Mouse (Mus musculus): ENCODE measurements at regions not wholly inside any gene's neighbourhood (a gene's known extent, or its start where the extent isn't known, plus 50 kb on each side); places are given as distances from the start of the nearest gene placed in this dataset.

DNA sequence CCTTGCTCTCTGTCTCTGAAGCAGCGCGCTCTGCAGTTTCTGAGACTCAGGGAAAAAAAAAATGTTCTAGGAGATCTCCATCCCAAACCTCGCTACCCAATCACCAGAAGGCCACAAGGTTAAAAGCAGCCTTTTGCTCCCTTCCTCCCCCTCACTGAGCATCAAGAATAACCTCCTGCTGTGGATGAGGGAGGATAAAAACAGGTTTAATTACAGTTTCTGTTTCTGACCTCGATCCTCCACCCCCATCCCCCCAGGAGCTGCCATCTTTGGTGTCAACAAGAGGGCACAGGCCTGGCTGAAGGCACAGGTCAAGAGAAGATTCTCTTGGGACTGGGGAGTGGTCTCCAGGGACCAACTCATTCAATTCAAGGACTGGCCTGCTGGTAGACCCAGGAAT is 613.0 kb upstream of the Adam5 start:
- H3K36me3 ChIP-seq (ENCODE audit: control insufficient read depth, insufficient read depth, low read length): no peaks in the 10 kb centered on the region
- H3K4me3 ChIP-seq (ENCODE audit: low read depth, low read length): no peak overlapping the region
- H3K27me3 ChIP-seq (ENCODE audit: control insufficient read depth, insufficient read depth, low read length): no peaks in the 10 kb centered on the region; the same call in 1 of the 2 replicates
- H3K4me1 ChIP-seq (ENCODE audit: control insufficient read depth, insufficient read depth, insufficient read length, low read length): no peaks in the 10 kb centered on the region
- no peak overlapping the region for H3K27ac ChIP-seq (ENCODE audit: insufficient read depth, low read depth, low read length)
- no peak for TF ChIP-seq POLR2A (IDR thresholded peaks at IDR 0.05; ENCODE audit: low read depth, low read length)
- TF ChIP-seq CTCF (IDR thresholded peaks at IDR 0.05; ENCODE audit: extremely low read depth, insufficient read length, insufficient replicate concordance, low read depth, low read length): no peak
- 60% methylated on average over 4 of the region's 4 CpGs for WGBS

DNA sequence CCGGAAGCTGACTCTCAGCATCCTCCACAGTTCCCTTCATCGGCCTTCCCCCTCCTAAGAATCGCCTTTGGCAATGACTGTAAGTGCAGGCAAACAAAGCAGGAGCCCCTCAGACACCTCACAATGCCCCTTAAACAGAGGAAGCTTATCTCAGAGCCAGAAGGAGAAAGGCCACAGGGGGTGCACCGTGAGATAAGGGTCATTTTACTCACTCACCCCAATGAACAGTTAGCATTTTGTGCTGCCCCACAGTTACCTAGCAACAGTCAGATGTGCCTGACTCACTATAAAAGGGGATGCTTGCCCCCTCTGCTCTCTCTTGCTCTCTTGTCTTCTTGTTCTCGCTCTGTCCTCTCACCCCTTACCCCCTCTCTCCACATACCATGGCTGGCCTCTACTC is 606.4 kb upstream of the Adam5 start:
- Histone ChIP-seq H3K36me3 (ENCODE audit: control insufficient read depth, insufficient read depth, low read length) (no peaks in the 10 kb centered on the region), H3K27me3 (ENCODE audit: control insufficient read depth, insufficient read depth, low read length) (no peaks in the 10 kb centered on the region), H3K27ac (ENCODE audit: insufficient read depth, low read depth, low read length) (no peak overlapping the region), H3K4me1 (ENCODE audit: control insufficient read depth, insufficient read depth, insufficient read length, low read length) (no peaks in the 10 kb centered on the region), H3K4me3 (ENCODE audit: low read depth, low read length) (no peak overlapping the region)
- 44% methylated on average over 5 of the region's 5 CpGs for WGBS
- TF ChIP-seq POLR2A (IDR thresholded peaks at IDR 0.05; ENCODE audit: low read depth, low read length) (no peak), CTCF (IDR thresholded peaks at IDR 0.05; ENCODE audit: extremely low read depth, insufficient read length, insufficient replicate concordance, low read depth, low read length) (no peak)

DNA sequence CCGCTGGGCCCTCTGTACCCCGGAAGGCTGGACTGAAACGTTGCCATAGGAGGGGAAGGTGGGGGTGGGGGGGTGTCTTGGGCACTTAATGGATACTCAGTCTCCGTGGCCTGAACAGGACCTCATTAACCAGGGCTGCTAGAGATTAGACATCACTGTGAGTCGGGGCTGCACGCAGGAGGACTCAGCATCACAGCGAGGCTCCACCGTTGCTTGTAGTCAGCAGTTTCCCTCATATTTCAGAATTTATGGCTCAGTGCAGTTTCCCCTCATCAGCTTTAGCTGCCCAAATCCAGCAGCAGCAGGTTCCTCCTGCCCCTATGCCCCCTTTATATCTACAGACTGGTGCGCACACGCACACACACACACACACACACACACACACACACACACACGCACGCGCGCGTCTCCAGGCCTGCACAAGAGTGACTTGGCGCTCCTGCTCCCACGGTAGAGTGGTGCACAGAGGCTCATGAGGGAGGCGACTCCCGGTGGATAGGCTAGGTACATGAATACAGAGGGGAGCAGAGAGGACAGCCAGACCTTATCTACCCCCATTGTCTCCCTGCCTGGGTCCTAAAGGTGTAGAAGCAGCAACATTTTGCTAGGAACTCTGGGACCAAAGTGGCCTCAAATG is 605.8 kb upstream of the Adam5 start:
- H3K27ac ChIP-seq (ENCODE audit: insufficient read depth, low read depth, low read length): no peak overlapping the region
- no peaks in the 10 kb centered on the region for H3K4me1 ChIP-seq (ENCODE audit: control insufficient read depth, insufficient read depth, insufficient read length, low read length)
- H3K4me3 ChIP-seq (ENCODE audit: low read depth, low read length): no peak overlapping the region
- H3K27me3 ChIP-seq (ENCODE audit: control insufficient read depth, insufficient read depth, low read length): no peaks in the 10 kb centered on the region
- WGBS: 61% methylated on average over 19 of the region's 19 CpGs
- H3K36me3 ChIP-seq (ENCODE audit: control insufficient read depth, insufficient read depth, low read length): no peaks in the 10 kb centered on the region
- TF ChIP-seq POLR2A (IDR thresholded peaks at IDR 0.05; ENCODE audit: low read depth, low read length): no peak
- TF ChIP-seq CTCF (IDR thresholded peaks at IDR 0.05; ENCODE audit: extremely low read depth, insufficient read length, insufficient replicate concordance, low read depth, low read length): no peak

DNA sequence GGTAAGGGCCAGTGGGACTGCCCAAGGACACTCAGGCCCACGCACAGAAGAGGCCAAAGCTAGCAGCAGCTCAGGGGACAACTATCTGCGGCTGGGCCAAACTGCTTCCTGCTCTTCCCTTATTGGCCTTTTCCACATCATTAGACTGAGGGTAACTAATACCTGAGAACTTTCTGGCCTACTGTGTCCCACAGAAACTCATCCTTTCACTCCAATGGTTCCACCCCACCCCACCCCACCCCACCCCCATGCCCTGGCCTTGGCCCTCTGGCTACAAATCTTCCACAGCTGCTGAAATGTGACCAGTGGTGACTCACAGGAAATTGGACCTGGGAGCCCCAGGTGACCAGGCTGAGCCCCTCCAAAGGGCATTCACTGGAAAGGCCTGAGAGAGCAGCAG is 604.6 kb upstream of the Adam5 start:
- no peaks in the 10 kb centered on the region for H3K4me1 ChIP-seq (ENCODE audit: control insufficient read depth, insufficient read depth, insufficient read length, low read length)
- TF ChIP-seq CTCF (IDR thresholded peaks at IDR 0.05; ENCODE audit: extremely low read depth, insufficient read length, insufficient replicate concordance, low read depth, low read length) (no peak), POLR2A (IDR thresholded peaks at IDR 0.05; ENCODE audit: low read depth, low read length) (no peak)
- H3K27ac ChIP-seq (ENCODE audit: insufficient read depth, low read depth, low read length): no peak overlapping the region
- H3K4me3 ChIP-seq (ENCODE audit: low read depth, low read length): no peak overlapping the region
- 78% methylated on average over 2 of the region's 2 CpGs for WGBS
- no peaks in the 10 kb centered on the region for H3K27me3 ChIP-seq (ENCODE audit: control insufficient read depth, insufficient read depth, low read length)
- H3K36me3 ChIP-seq (ENCODE audit: control insufficient read depth, insufficient read depth, low read length): no peaks in the 10 kb centered on the region

DNA sequence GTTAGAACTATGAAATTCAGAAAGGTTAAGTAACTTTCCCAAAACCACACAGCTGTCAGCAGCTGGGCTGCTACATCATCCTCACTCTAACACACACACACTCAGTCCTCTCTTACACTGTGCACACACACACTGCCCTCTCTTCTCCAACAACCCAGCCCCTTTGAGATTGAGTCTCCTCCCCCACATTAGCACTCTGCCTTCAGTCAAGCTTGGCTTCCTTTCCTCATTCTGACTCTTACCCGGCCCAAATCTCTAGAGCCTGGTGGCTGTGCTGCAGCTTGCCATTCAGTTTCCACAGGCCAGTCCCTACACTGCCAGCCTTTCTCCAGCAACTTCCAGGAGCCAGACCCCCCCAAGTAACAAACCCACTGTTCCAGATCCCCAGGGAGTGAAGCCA is 602.0 kb upstream of the Adam5 start:
- TF ChIP-seq CTCF (IDR thresholded peaks at IDR 0.05; ENCODE audit: extremely low read depth, insufficient read length, insufficient replicate concordance, low read depth, low read length): no peak
- TF ChIP-seq POLR2A (IDR thresholded peaks at IDR 0.05; ENCODE audit: low read depth, low read length): no peak
- Histone ChIP-seq H3K36me3 (ENCODE audit: control insufficient read depth, insufficient read depth, low read length) (no peaks in the 10 kb centered on the region), H3K4me3 (ENCODE audit: low read depth, low read length) (no peak overlapping the region), H3K27ac (ENCODE audit: insufficient read depth, low read depth, low read length) (no peak overlapping the region), H3K4me1 (ENCODE audit: control insufficient read depth, insufficient read depth, insufficient read length, low read length) (no peaks in the 10 kb centered on the region), H3K27me3 (ENCODE audit: control insufficient read depth, insufficient read depth, low read length) (no peaks in the 10 kb centered on the region)
- 65% methylated on average over 1 of the region's 1 CpGs for WGBS

DNA sequence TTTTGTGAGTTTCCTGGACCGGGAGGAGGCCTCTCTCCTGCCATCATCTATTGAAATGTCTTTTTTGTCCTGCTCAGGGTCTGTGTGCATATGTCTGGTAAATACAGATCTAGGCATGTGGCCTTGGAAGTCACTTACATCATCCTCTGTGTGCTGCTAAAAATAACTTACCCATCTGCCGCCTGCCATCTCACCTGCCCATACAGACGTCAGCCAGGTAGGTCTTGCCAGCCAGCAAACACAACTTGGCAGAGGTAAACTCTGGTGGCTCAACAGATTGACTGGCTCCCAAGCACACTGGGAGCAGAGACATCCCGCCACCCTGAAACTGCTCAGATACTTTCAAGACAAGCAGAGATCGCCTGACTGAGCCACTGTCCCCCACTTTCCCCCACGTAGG is 597.3 kb upstream of the Adam5 start:
- Histone ChIP-seq H3K27me3 (ENCODE audit: control insufficient read depth, insufficient read depth, low read length) (no peaks in the 10 kb centered on the region), H3K4me1 (ENCODE audit: control insufficient read depth, insufficient read depth, insufficient read length, low read length) (no peaks in the 10 kb centered on the region), H3K4me3 (ENCODE audit: low read depth, low read length) (no peak overlapping the region), H3K36me3 (ENCODE audit: control insufficient read depth, insufficient read depth, low read length) (no peaks in the 10 kb centered on the region), H3K27ac (ENCODE audit: insufficient read depth, low read depth, low read length) (no peak overlapping the region)
- WGBS: 79% methylated on average over 6 of the region's 6 CpGs
- no peak for TF ChIP-seq POLR2A (IDR thresholded peaks at IDR 0.05; ENCODE audit: low read depth, low read length)
- TF ChIP-seq CTCF (IDR thresholded peaks at IDR 0.05; ENCODE audit: extremely low read depth, insufficient read length, insufficient replicate concordance, low read depth, low read length): no peak

DNA sequence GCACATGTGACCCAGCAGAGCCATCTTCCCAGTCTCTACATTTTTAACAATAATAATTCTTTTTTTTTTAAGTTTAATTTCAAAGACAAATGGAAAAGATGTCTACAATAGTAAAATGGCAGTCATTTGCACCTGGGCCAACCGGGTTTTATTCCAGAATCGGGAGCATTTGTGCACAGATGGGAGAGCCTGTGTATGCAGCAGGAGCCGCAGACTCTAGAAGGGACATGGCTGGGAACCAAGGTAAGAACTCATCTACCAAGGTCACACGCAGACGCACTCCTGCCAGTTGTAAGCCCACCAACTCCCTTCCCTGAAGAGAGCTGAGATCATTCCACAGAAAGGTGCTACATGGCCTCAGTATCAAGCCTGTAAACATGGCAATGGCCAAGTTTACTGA is 586.4 kb upstream of the Adam5 start:
- no peak for TF ChIP-seq CTCF (IDR thresholded peaks at IDR 0.05; ENCODE audit: extremely low read depth, insufficient read length, insufficient replicate concordance, low read depth, low read length)
- no peak for TF ChIP-seq POLR2A (IDR thresholded peaks at IDR 0.05; ENCODE audit: low read depth, low read length)
- Histone ChIP-seq H3K27ac (ENCODE audit: insufficient read depth, low read depth, low read length) (no peak overlapping the region), H3K4me1 (ENCODE audit: control insufficient read depth, insufficient read depth, insufficient read length, low read length) (no peaks in the 10 kb centered on the region), H3K27me3 (ENCODE audit: control insufficient read depth, insufficient read depth, low read length) (no peaks in the 10 kb centered on the region), H3K4me3 (ENCODE audit: low read depth, low read length) (no peak overlapping the region), H3K36me3 (ENCODE audit: control insufficient read depth, insufficient read depth, low read length) (no peaks in the 10 kb centered on the region)
- 93% methylated on average over 5 of the region's 5 CpGs for WGBS
